Mouse (Mus musculus): ENCODE data around the gene Ninj1.

Gene Ninj1

DNA sequence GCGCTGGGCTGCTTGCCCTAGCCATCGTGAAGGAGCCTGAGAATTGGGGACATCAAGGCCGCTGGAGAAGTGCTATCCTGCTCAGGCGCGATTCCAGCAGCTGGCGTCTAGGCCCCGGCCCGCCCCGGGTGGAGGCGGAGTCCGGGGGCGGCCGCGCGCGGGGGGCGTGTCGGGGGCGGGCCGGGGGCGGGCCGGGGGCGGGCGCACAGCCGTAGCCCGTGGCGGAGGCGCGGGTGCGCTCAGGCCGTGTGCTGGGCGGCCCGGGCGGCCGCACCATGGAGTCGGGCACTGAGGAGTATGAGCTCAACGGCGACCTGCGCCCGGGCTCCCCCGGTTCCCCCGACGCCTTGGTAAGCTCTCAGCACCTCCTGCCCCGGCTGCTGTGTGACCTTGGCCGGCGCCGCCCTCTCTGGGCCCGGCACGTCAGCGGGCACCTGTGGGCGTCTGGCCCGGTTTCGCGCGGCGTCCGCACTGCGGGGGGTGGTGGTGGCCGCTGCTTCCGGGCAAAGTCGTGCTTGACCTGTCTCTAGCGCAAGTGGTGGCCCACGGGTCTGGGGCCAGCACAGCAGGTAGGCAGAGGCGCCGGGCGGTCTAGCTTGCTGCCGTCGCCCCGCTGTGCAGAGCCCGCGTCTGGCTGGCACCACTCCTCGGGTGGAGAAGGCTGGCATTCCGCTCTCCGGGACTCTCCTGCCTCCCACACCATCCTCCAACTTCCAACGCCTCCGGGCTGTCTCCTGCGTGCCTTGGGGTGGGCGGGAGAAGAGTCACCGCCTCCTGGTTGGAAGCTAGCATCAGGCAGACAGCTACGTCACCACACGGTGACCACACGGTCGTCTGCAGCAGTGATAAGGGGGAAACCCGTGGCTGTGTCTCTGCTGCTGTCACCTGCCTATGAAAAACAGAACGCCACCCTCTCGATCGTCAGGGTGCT lies at the start of gene Ninj1:
Gene Ninj1, plus strand, starts transcription at position 198 of the 931 bp plus-strand sequence.
- in situ Hi-C loops (cut with MboI; ENCODE audit: low pct_unique_long_range_greater_than_20kb in 1 of 2, low sequenced_read_pairs in 2 of 2, unreplicated experiment in 1 of 2), result no loop called here

DNA sequence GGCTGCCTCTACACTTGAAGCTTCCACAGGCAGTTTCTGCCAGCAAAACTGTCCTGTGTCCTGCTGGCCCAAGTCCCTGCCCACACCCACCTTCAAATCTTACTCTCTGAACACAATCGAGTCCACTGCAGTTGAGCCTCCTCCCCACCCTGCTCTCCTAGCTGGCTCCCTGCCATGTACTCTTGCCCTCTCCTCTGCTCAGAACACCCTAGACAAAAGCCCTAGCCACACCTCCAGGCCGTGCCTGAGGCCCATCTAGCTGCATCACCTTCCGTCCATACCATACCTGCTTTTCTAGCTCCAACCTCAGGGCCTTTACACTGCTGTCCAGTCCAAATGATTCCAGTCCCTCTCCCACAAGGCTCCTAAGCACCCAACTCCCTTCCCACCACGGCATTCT lies 46.7 kb upstream of the Ninj1 start:
- in situ Hi-C loops (cut with MboI; ENCODE audit: low pct_unique_long_range_greater_than_20kb in 1 of 2, low sequenced_read_pairs in 2 of 2, unreplicated experiment in 1 of 2), result no loop called here

DNA sequence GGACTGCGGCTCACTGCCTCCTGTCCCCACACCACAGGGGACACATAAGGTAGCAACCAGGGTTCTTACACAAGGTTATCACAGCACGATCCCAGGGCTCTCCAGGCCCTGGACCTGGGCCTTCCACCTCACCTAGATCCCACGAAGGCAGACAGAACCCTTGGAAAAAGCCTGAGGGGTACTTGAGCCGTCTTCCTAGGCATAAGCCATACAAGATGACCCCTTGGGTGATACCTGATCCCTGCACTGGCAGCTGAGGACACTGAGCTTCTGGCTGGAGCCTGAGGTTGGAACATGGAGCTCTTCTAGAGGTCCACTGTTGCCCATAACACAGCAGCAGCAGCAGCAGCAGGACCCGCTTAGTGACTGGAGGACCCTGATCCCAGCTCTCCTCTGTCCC lies 44.9 kb upstream of the Ninj1 start:
- in situ Hi-C loops (cut with MboI; ENCODE audit: low pct_unique_long_range_greater_than_20kb in 1 of 2, low sequenced_read_pairs in 2 of 2, unreplicated experiment in 1 of 2), result no loop called here

DNA sequence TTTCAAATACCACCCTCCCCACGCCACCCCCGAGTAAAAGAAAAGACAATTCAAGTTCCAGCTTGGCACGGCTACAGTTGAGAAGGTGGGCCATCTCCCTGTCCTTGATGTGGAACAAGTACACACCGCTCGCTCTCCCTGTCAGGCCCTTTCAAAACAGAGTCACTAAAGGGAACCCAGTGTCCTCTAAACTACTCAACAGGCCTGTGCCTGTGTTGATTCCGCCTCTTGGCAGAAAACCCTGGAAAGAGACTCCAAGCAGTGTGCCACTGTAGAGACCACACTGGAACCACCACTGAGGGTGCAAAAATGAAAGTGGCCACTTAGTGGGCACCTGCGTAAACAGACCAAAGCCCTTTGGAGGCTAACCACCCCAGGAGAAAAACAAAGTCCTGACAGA lies 44.0 kb upstream of the Ninj1 start:
- in situ Hi-C loops (cut with MboI; ENCODE audit: low pct_unique_long_range_greater_than_20kb in 1 of 2, low sequenced_read_pairs in 2 of 2, unreplicated experiment in 1 of 2), result no loop called here

DNA sequence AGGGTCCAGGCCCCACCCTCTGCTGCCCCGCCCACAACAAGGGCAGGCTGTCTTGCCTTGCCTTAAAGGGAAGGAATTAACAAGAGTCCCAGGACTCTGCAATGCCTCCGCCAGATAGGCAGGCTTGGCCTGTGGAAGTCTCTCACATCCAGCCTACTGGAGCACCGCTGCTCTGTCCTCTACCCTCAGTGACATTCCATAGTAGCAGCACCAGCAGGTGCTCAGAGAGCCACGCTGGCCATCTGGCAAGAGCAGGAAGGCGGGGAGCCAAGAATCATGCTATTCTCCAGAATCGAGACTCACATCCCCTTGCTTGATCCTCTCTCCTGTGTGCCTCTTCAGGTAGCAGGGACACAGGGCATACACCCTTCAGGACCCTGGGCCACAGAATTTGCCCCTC lies 42.8 kb upstream of the Ninj1 start:
- in situ Hi-C loops (cut with MboI; ENCODE audit: low pct_unique_long_range_greater_than_20kb in 1 of 2, low sequenced_read_pairs in 2 of 2, unreplicated experiment in 1 of 2), result no loop called here

DNA sequence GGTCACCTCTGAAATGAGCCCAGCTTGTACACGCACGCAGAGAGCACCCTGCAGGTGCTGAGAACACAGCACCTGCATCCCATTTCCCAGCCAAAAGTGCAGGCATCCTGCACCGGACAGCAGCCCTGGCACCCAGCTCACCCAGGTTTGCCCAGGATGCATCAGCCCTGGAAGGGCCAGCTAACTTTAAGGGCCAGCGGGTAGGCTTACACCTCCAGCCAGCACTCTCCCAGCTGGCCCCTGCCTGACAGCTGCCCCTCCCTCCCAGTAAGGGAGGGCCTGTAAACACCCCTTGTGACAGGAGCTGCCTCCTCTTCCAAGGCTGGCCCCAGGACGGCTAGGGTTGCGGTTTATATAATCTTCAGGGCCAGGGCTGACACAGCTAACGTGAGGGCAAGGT lies 41.9 kb upstream of the Ninj1 start:
- in situ Hi-C loops (cut with MboI; ENCODE audit: low pct_unique_long_range_greater_than_20kb in 1 of 2, low sequenced_read_pairs in 2 of 2, unreplicated experiment in 1 of 2), result no loop called here

DNA sequence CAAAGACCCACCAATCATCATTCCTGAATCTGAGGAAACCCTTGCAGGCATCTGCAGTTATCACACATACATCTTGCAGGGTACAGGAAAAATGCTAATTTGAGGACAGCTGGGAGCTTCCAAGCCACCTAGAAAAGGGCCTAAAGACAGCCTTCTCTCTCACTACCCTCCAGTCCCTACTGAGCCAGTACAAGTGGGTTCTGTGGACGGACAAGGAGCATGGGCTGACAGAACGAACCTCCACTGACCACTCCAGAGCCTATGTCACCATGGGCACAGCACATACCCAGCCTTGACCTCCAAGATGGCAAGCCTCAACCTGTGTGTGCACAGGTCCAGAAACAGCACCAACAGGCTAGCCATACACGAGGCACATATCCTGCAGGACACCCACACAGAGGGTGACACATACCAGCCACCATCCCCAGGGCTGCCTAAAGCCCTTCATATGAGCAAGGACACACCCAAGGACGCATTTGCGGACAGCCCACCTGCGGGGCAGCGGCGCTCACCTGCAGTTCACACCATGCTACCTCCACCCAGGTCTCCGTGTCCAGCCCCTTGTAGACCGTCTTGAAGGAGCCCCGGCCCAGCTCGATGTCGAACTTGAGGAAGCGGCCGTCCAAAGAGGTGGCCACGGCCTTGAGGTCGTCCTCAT lies 41.1 kb upstream of the Ninj1 start:
- in situ Hi-C loops (cut with MboI; ENCODE audit: low pct_unique_long_range_greater_than_20kb in 1 of 2, low sequenced_read_pairs in 2 of 2, unreplicated experiment in 1 of 2), result no loop called here

DNA sequence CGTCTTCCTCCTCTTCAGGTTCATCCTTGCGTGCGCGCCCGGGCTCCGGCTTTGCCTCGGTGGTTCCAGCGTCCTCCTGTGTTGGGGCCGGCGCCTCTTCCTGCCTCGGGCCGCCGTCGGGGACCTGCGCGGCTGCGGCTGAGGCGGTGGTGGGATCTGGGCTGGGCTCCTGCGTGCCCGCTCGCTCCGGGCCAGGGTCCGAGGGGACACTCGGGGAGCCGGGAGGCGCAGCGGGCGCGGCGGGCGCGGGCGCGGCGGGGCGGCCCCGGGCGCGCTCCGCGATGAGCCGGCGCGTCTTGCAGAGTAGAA lies 40.6 kb upstream of the Ninj1 start:
- in situ Hi-C loops (cut with MboI; ENCODE audit: low pct_unique_long_range_greater_than_20kb in 1 of 2, low sequenced_read_pairs in 2 of 2, unreplicated experiment in 1 of 2), result no loop called here

DNA sequence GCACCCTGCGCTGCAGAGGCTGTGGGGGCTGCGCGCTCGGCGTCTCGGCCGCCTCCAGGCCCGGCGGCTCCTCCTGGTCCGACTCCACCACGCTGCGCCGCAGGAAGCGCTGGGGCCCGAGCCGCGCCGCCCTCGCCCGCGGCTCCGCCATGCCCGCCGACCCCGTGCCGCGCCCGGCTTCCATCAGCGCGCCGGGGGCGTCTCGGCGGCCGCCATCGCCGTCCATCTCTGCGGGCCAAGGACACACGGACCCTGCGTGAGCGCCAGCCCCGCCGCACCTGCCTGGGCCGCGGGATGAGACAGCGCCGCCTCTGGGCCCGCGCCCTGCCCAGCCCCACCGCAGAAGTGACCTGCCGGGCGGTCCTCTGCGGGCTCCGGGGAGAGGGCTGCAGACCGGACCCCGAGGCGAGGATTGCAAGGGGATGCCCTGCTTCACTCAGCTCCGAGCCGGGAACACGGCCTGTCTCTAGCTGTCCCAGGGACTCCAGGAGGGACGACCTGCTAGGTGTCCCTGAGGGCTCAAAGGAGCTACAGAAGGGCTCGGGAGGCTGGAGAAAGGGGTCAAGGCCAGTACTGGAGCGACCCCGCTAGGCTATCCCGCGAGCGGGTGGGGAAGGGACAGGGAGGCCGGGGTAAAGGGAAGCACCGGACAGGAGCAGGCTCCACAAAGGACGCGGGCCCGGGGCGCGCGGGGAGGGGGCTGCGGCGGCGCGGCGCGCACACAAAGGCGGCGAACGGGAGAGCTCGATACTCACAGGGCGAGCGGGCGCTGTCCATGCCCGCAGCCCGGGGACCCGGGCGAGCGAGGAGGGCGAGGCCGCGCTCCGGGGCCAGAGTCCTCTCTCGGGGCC lies 40.1 kb upstream of the Ninj1 start:
- in situ Hi-C loops (cut with MboI; ENCODE audit: low pct_unique_long_range_greater_than_20kb in 1 of 2, low sequenced_read_pairs in 2 of 2, unreplicated experiment in 1 of 2), result no loop called here

DNA sequence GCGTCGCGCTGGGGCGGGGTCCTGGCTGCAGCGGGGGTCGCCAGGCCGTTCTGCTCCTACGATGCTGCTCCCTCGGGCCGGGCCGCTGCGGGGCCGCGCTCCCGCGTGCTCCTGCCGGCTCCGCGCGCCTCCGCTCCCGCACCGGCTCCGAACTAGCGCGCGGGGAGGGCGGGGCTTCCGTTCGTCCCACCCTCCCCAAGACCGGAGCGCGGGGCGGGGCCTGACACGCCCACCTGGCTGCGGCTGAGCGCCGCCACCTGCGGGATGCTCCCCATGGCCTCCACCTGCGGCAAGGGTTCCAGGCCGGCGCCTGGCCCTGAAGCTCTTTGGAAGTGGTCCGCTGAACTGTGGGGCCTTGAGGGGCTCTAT lies 39.4 kb upstream of the Ninj1 start, which contains the start of gene Wnk2:
Gene Wnk2, minus strand, starts transcription at position 157 of the 369 bp plus-strand sequence.
- in situ Hi-C loops (cut with MboI; ENCODE audit: low pct_unique_long_range_greater_than_20kb in 1 of 2, low sequenced_read_pairs in 2 of 2, unreplicated experiment in 1 of 2), result no loop called here

DNA sequence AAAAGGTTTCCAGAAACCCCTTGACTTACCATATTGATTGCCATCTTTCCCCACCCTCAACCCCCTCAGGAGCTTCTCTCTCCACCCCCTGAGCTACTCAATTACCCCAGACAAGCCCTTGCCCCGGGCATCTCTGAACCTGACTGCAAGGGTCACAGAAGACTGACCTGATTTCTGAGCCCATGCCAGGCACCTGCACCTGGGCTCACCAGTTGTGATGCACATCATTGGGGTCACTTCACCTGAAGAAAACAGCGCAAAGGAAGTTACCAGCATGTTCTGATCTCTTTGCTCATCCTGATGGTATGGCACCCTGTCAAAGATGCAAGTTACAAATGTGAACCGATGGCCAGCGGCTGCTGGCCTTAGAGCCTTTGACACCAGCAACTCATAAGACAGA lies 38.6 kb upstream of the Ninj1 start:
- in situ Hi-C loops (cut with MboI; ENCODE audit: low pct_unique_long_range_greater_than_20kb in 1 of 2, low sequenced_read_pairs in 2 of 2, unreplicated experiment in 1 of 2), result no loop called here

DNA sequence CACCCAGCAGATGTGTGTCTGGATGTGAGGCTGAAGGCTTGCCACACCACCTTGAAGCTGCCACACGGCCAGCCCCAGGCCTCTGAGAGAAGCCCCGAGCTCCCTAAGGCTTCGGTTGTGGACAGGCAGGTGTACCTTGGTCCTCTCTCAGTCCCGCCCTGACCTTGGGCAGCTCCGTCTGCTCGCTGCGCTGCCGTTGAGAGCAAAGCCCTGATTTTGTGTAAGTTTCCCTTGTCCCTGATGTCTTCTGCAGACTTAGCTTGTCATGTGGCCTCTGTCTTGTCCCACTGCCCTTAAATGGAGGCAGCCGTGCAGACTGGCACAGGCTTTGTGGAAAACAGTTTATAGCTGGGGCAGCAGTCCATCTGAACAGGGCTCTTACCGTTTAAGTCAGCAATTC lies 33.3 kb upstream of the Ninj1 start:
- in situ Hi-C loops (cut with MboI; ENCODE audit: low pct_unique_long_range_greater_than_20kb in 1 of 2, low sequenced_read_pairs in 2 of 2, unreplicated experiment in 1 of 2), result loop anchor here in 1 of 2 experiments (10.0 kb wide), 1 partner anchor 489 kb away; the partner anchor contains the start of gene Barx1

DNA sequence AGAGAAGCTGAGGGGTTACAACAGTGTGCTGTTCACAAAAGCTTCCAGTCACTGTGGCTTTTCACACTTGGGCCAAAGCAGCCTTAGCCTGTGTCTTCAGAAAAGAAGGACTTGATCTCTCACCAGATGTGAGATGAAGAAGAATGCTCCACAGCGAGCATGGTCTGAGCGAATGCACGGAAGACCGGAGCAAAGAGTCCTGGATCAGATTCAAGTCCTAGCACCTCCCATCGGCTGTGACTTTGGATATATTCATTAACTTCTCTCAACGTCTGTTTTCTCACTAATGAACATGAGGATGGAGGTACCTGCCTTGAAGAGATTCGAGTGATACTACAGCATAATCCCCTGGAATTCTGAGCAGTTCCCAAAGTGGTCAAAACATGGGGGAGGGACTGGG lies 32.7 kb upstream of the Ninj1 start:
- in situ Hi-C loops (cut with MboI; ENCODE audit: low pct_unique_long_range_greater_than_20kb in 1 of 2, low sequenced_read_pairs in 2 of 2, unreplicated experiment in 1 of 2), result loop anchor here in 1 of 2 experiments (10.0 kb wide), 1 partner anchor 490 kb away; the partner anchor contains the start of gene Barx1

DNA sequence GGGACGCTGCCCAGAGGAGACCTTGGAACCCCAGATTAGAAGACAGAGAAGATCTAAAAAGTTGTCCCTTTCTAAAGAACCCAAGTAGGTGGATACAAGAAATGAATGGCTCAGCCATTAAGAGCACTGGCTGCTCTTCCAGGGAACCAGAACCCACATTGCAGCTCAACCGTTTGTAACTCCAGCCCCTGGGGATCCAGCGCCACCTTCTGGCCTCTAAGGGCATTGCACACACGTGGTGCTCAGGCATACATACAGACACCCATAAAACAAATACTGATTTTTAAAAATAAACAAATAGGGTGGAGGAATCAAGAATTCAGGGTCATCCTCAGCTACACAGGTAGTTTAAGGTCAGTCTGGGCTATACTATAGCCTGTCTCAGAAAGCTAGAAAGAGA lies 30.6 kb upstream of the Ninj1 start:
- in situ Hi-C loops (cut with MboI; ENCODE audit: low pct_unique_long_range_greater_than_20kb in 1 of 2, low sequenced_read_pairs in 2 of 2, unreplicated experiment in 1 of 2), result loop anchor here in 1 of 2 experiments (10.0 kb wide), 1 partner anchor 492 kb away; the partner anchor contains the start of gene Barx1

DNA sequence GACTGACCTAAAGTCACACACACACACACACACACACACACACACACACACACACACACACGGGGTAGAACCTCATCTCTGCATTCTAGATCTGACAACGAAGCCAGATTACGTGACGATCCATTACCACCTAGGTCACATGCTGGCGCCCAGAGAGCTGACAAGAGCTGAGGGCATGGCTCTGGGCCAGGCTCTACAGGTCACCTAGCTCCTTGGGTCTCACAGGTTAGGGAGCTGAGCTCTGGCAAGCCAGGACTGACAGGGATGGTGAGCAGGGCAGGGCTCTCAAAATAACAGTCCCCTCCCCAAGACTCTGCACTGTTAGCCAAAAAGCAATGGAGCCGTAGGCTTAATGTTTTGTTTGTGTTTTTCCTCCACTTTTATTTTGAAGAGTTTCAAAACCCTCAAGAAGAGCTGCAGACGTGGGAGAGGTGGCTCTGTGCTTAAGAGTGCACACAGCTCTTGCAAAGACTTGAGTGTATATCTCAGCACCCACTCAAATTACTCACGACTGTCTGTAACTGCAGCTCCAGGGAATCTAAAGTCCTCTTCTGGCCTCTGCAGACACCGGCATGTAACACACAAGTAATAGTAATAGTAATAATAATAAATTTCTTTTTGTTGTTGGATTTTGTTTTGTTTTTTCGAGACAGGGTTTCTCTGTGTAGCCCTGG lies 29.1 kb upstream of the Ninj1 start:
- in situ Hi-C loops (cut with MboI; ENCODE audit: low pct_unique_long_range_greater_than_20kb in 1 of 2, low sequenced_read_pairs in 2 of 2, unreplicated experiment in 1 of 2), result loop anchor here in 1 of 2 experiments (10.0 kb wide), 1 partner anchor 493 kb away; the partner anchor contains the start of gene Barx1

DNA sequence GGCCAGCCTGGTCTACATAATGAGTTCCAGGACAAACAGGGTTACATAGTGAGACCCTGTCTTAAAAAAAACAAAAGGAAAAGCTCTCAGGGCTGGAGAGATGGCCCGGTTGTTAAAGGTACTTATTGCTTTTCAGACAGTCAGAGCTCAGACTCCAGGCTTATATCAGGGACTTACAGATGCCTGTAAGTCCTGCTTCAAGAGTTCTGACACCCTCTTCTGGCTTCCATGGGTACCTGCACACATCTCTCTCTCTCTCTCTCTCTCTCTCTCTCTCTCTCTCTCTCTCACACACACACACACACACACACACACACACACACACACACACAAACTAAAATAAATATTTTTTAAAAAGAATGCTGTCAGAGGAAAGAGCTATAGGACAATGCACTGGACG lies 26.0 kb upstream of the Ninj1 start:
- in situ Hi-C loops (cut with MboI; ENCODE audit: low pct_unique_long_range_greater_than_20kb in 1 of 2, low sequenced_read_pairs in 2 of 2, unreplicated experiment in 1 of 2), result no loop called here

DNA sequence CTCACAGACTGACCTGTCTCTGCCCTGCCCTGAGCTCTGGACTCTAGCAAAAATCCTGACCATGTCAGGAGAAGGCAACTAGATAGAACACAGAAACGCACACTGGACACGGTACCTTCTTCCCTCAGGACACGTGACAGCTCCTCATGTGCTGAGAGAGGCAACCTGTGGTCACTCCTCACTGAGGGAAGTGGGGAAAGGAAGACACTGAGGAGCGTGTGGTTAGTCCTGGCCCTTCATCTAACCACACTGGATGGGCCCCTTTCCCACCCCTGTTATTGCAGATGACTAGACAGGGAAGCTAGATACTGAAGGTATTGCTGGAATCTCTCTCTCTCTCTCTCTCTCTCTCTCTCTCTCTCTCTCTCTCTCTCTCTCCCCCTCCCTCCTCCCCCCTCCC lies 24.6 kb upstream of the Ninj1 start:
- in situ Hi-C loops (cut with MboI; ENCODE audit: low pct_unique_long_range_greater_than_20kb in 1 of 2, low sequenced_read_pairs in 2 of 2, unreplicated experiment in 1 of 2), result no loop called here

DNA sequence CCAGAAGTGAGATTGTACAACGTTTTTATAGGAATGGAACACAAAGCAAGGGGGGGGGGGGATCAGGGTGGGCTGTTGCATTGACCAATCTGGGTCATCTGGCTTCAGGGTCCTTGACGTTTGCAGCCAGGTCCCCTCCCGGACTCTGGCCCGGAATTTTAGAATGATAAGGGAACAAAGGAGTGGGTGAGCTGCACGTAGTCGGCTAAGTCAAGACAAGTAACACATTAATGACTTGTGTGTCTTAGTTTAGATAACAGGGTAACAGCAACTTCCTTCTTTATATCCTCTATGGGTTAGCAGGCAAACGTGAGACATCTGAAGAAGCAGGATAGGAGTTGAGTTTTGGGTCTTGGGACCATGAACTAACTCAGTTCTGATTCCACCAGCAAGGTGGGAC lies 23.6 kb upstream of the Ninj1 start:
- in situ Hi-C loops (cut with MboI; ENCODE audit: low pct_unique_long_range_greater_than_20kb in 1 of 2, low sequenced_read_pairs in 2 of 2, unreplicated experiment in 1 of 2), result no loop called here

Data from mouse embryonic stem cell (cell line).